Mouse (Mus musculus): ENCODE results near the gene Tmod1.

Gene Tmod1

GRCm38 (mm10) chr4:46056163-46056562 is 17.4 kb downstream of the Tmod1 start:
- peak; percentile 59 to 70 for DNase-seq

DNA sequence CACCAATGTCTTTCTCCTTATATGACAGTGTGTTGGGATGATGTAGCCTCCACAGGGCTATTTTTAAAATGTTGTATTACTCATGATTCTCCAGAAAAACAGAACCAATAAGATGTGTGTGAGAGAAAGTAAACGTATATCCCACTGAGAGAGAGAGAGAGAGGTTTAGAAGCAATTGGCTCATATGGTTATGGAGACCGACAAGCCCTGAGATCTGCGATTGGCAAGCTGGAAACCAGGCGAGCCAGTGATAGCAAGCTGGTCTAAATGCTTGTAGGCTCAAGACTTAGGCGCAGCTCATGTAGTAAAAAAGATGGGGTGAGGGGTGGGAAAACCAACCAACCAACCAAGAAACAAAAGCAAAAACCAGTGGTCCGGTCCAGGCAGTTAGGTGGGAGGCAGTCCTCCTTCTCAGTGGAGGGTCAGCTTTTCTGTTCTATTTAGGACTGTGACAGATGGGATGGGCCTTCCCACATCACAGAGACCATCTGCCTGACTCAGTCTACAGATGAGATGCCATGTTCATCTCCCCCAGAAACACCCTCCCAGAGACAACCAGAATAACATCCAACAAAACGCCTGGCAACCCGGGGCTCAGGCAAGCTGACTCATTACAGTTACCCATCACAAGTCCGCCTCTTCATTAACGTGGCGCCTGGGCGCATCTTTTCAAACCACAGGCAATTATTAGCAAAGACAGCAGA is 22.7 kb downstream of the Tmod1 start:
- DNase-seq, result peak; percentile 59 to 60

DNA sequence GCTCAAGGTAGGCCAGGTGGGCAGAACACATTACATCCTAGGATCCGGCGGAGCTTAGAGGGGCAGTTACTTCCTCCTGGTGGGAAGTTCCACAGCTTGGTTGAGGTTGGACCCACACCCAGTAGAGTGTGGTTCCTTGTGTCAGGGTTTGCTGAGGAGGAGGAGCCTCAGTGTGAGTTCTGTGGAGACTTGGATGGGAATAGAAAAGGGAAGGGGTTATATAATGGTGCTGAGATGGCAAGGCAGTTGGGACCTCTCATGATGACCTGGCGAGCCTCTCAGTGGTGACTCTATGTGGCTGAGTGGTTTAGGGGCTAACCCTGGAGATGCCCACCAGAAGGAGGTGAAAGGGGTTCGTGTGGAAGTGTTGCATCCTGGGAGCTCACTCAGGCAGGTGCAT is 25.1 kb downstream of the Tmod1 start:
- DNase-seq, result no peak

DNA sequence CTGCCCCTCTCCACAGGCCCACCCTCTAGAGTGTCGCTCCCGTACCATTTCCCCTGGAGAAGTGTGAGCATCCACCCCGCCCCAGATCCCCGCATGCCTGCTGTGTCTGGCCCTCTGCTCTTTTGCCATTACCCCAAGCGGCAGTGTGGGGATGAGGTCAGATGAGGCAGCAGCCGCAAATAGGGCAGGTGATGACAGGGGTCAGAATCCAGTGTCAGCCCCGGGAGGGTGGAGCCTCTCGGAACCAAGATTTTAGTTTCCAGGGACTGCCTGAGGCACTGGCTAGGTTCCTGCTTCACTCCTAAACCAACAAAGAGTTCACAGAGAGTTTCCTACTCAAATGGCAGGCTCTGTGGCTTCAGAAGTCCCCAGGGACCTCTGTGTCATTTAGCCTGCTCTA is 25.5 kb downstream of the Tmod1 start:
- peak in 1 of 2 experiments; percentile 24 for DNase-seq

- no peak for DNase-seq
Observed at GRCm38 (mm10) chr4:46064961-46065360, 26.2 kb downstream of the Tmod1 start.

GRCm38 (mm10) chr4:46065695-46066340 is 27.1 kb downstream of the Tmod1 start:
- peak in 1 of 2 experiments; percentile 40 for DNase-seq

- DNase-seq, result no peak
Observed at GRCm38 (mm10) chr4:46068060-46068459, 29.3 kb downstream of the Tmod1 start.

DNA sequence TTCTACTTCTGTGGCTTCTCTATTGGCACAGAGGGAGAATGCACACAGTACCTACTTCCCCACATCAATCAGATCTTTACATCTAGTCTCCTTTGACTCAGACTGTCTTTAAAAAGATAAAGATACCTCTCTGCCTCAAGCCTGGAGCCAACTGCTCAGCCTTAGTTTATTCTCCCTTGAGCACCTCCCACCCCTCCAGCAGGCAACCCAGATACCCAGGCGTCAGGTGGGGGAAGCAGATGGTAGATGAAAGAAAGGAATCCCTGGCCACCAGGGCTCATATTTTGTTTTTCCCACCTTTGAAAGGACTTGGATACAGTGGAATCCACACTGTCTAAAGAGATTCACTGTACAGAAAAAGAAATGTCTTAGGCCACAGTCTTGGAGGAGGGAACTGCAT is 29.8 kb downstream of the Tmod1 start:
- DNase-seq, result peak; percentile 56 to 71

GRCm38 (mm10) chr4:46069851-46070482 is 31.2 kb downstream of the Tmod1 start:
- peak; percentile 78 to 83 for DNase-seq

- DNase-seq, result peak; percentile 52 to 61
Observed at GRCm38 (mm10) chr4:46072631-46073030, 33.9 kb downstream of the Tmod1 start.

DNA sequence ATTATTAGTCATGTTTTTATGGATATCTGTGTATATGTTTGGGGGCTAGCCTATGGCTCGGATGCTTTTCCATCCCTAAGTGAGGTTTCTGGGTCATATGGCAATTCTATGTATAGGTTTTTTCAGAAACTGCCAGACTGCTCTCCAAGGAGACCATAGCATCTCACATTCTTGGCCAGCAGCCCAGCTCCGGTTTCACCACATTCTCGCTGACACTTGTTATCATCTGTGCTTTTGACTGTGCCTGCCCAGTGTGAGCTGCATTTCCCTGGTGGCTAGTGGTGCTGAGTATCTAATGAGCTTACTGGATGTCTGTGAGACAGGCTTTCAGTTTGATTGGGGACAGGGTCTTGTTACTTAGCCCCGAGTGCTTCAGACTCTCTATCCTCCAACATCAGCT is 35.0 kb downstream of the Tmod1 start:
- DNase-seq, result peak; percentile 84 to 90

- DNase-seq, result no peak
Observed at GRCm38 (mm10) chr4:46075664-46076063, 36.9 kb downstream of the Tmod1 start.

- DNase-seq, result no peak
Observed at GRCm38 (mm10) chr4:46076892-46077291, 38.2 kb downstream of the Tmod1 start.

GRCm38 (mm10) chr4:46080261-46080660 is 41.5 kb downstream of the Tmod1 start:
- DNase-seq, result no peak

- no peak for DNase-seq
Observed at GRCm38 (mm10) chr4:46082555-46082954, 43.8 kb downstream of the Tmod1 start.

GRCm38 (mm10) chr4:46084416-46085172 is 45.9 kb downstream of the Tmod1 start:
- DNase-seq, result peak in 1 of 2 experiments; percentile 62

GRCm38 (mm10) chr4:46085223-46085811 is 46.6 kb downstream of the Tmod1 start:
- peak; percentile 73 to 74 for DNase-seq

GRCm38 (mm10) chr4:46086718-46087426 is 48.1 kb downstream of the Tmod1 start:
- no peak for DNase-seq

GRCm38 (mm10) chr4:46087427-46087771 is 48.7 kb downstream of the Tmod1 start:
- DNase-seq, result no peak

GRCm38 (mm10) chr4:46087852-46088251 is 49.1 kb downstream of the Tmod1 start:
- DNase-seq, result peak; percentile 76 to 83

- no peak for DNase-seq
Observed at GRCm38 (mm10) chr4:46089524-46090125, 50.9 kb downstream of the Tmod1 start.
